Mouse (Mus musculus): ENCODE data around the gene Tsen15.

Gene Tsen15

GRCm38 (mm10) chr1:152386188-152386835, at the start of gene Tsen15:
Tsen15 (minus strand) TSS chr1:152386688.
- DNase-seq (ENCODE audit: low spot score in 2 of 2), result peak; percentile 62 to 74

- DNase-seq (ENCODE audit: low spot score in 2 of 2), result no peak
These were observed 47.7 kb upstream of the Tsen15 start for GRCm38 (mm10) chr1:152434166-152434565.

- DNase-seq (ENCODE audit: low spot score in 2 of 2), result no peak
These were observed 43.3 kb upstream of the Tsen15 start for GRCm38 (mm10) chr1:152429805-152430204.

GRCm38 (mm10) chr1:152427912-152428581, 41.6 kb upstream of the Tsen15 start:
- DNase-seq (ENCODE audit: low spot score in 2 of 2), result no peak

GRCm38 (mm10) chr1:152423052-152423451, 36.6 kb upstream of the Tsen15 start:
- no peak for DNase-seq (ENCODE audit: low spot score in 2 of 2)

GRCm38 (mm10) chr1:152422295-152422694, 35.8 kb upstream of the Tsen15 start:
- DNase-seq (ENCODE audit: low spot score in 2 of 2), result no peak

- no peak for DNase-seq (ENCODE audit: low spot score in 2 of 2)
These were observed 31.1 kb upstream of the Tsen15 start for GRCm38 (mm10) chr1:152417602-152418001.

GRCm38 (mm10) chr1:152416306-152416904, 29.9 kb upstream of the Tsen15 start:
- no peak for DNase-seq (ENCODE audit: low spot score in 2 of 2)

- DNase-seq (ENCODE audit: low spot score in 2 of 2), result no peak
These were observed 28.0 kb upstream of the Tsen15 start for GRCm38 (mm10) chr1:152414451-152414850.

GRCm38 (mm10) chr1:152413961-152414360, 27.5 kb upstream of the Tsen15 start:
- no peak for DNase-seq (ENCODE audit: low spot score in 2 of 2)

- DNase-seq (ENCODE audit: low spot score in 2 of 2), result no peak
These were observed 26.6 kb upstream of the Tsen15 start for GRCm38 (mm10) chr1:152413116-152413515.

- no peak for DNase-seq (ENCODE audit: low spot score in 2 of 2)
These were observed 24.2 kb upstream of the Tsen15 start for GRCm38 (mm10) chr1:152410657-152411056.

- no peak for DNase-seq (ENCODE audit: low spot score in 2 of 2)
These were observed 22.9 kb upstream of the Tsen15 start for GRCm38 (mm10) chr1:152409356-152409755.

GRCm38 (mm10) chr1:152407021-152407946, 20.8 kb upstream of the Tsen15 start:
- no peak for DNase-seq (ENCODE audit: low spot score in 2 of 2)

- no peak for DNase-seq (ENCODE audit: low spot score in 2 of 2)
These were observed 14.4 kb upstream of the Tsen15 start for GRCm38 (mm10) chr1:152400556-152401540.

- DNase-seq (ENCODE audit: low spot score in 2 of 2), result peak; percentile 16 to 40
These were observed 13.5 kb upstream of the Tsen15 start, which contains the start of gene Colgalt2 for GRCm38 (mm10) chr1:152399790-152400555. Colgalt2 (plus strand) TSS chr1:152399830.

GRCm38 (mm10) chr1:152398708-152399107, 12.2 kb upstream of the Tsen15 start:
- no peak for DNase-seq (ENCODE audit: low spot score in 2 of 2)

- DNase-seq (ENCODE audit: low spot score in 2 of 2), result no peak
These were observed 8.5 kb upstream of the Tsen15 start for GRCm38 (mm10) chr1:152394956-152395515.

GRCm38 (mm10) chr1:152394137-152394536, 7.6 kb upstream of the Tsen15 start:
- peak in 1 of 2 experiments; percentile 18 for DNase-seq (ENCODE audit: low spot score in 2 of 2)

Data from frontal cortex, postnatal 25 days (tissue).